Mouse (Mus musculus): Measurements from ENCODE around the gene Fgfr2. TPM values are rescaled to one million over a fixed set of nuclear protein-coding genes. Genes with fewer than 3 reads are reported as not detected.
A peak's percentile ranks its signal among the peaks of the same experiment; 100 is the strongest.
"Not testable (repeated sequence)": the region's sequence is repeated elsewhere in the genome, so short reads cannot be mapped to it uniquely, and the experiment has no call there.

Gene Fgfr2
- polyA plus RNA-seq, 1 experiment, result 59.9 TPM

- no peak overlapping the region for H3K4me3 ChIP-seq (ENCODE audit: insufficient read depth, low read length)
- no peak for TF ChIP-seq CTCF (IDR thresholded peaks at IDR 0.05; ENCODE audit: borderline replicate concordance, insufficient read depth, low read length)
- TF ChIP-seq POLR2A (IDR thresholded peaks at IDR 0.05; ENCODE audit: low read depth, low read length), result no peak
- H3K27ac ChIP-seq (ENCODE audit: insufficient read depth, low read length), result no peak overlapping the region
- no peaks in the 10 kb centered on the region for H3K4me1 ChIP-seq (ENCODE audit: control insufficient read depth, insufficient read depth, low read length)
These were observed 2612.9 kb downstream of the Fgfr2 start for GRCm38 (mm10) chr7:130510243-130510642.

GRCm38 (mm10) chr7:130503006-130503405, 2620.1 kb downstream of the Fgfr2 start:
- Histone ChIP-seq H3K4me3 (ENCODE audit: insufficient read depth, low read length) (no peak overlapping the region), H3K27ac (ENCODE audit: insufficient read depth, low read length) (no peak overlapping the region), H3K4me1 (ENCODE audit: control insufficient read depth, insufficient read depth, low read length) (no peaks in the 10 kb centered on the region)
- TF ChIP-seq CTCF (IDR thresholded peaks at IDR 0.05; ENCODE audit: borderline replicate concordance, insufficient read depth, low read length) (no peak), POLR2A (IDR thresholded peaks at IDR 0.05; ENCODE audit: low read depth, low read length) (no peak)

GRCm38 (mm10) chr7:130501499-130501898, 2621.7 kb downstream of the Fgfr2 start:
- no peak for TF ChIP-seq POLR2A (IDR thresholded peaks at IDR 0.05; ENCODE audit: low read depth, low read length)
- TF ChIP-seq CTCF (IDR thresholded peaks at IDR 0.05; ENCODE audit: borderline replicate concordance, insufficient read depth, low read length), result no peak
- H3K4me1 ChIP-seq (ENCODE audit: control insufficient read depth, insufficient read depth, low read length), result no peaks in the 10 kb centered on the region
- H3K27ac ChIP-seq (ENCODE audit: insufficient read depth, low read length), result no peak overlapping the region
- no peak overlapping the region for H3K4me3 ChIP-seq (ENCODE audit: insufficient read depth, low read length)

- TF ChIP-seq POLR2A (IDR thresholded peaks at IDR 0.05; ENCODE audit: low read depth, low read length) (no peak), CTCF (IDR thresholded peaks at IDR 0.05; ENCODE audit: borderline replicate concordance, insufficient read depth, low read length) (no peak)
- Histone ChIP-seq H3K4me3 (ENCODE audit: insufficient read depth, low read length) (no peak overlapping the region), H3K4me1 (ENCODE audit: control insufficient read depth, insufficient read depth, low read length) (peaks cover 15% of the 10 kb centered on the region), H3K27ac (ENCODE audit: insufficient read depth, low read length) (peak overlapping the region; percentile 91)
These were observed 2629.8 kb downstream of the Fgfr2 start for GRCm38 (mm10) chr7:130493346-130493745.

- TF ChIP-seq CTCF (IDR thresholded peaks at IDR 0.05; ENCODE audit: borderline replicate concordance, insufficient read depth, low read length) (no peak), POLR2A (IDR thresholded peaks at IDR 0.05; ENCODE audit: low read depth, low read length) (no peak)
- Histone ChIP-seq H3K4me1 (ENCODE audit: control insufficient read depth, insufficient read depth, low read length) (peaks cover 15% of the 10 kb centered on the region), H3K4me3 (ENCODE audit: insufficient read depth, low read length) (no peak overlapping the region), H3K27ac (ENCODE audit: insufficient read depth, low read length) (peak overlapping the region; percentile 91)
These were observed 2631.1 kb downstream of the Fgfr2 start for GRCm38 (mm10) chr7:130492026-130492425.

- not testable (repeated sequence) for H3K27ac ChIP-seq (ENCODE audit: insufficient read depth, low read length); H3K4me3 ChIP-seq (ENCODE audit: insufficient read depth, low read length); H3K4me1 ChIP-seq (ENCODE audit: control insufficient read depth, insufficient read depth, low read length)
These were observed 2644.1 kb downstream of the Fgfr2 start for GRCm38 (mm10) chr7:130479003-130479402.

GRCm38 (mm10) chr7:130475970-130476369, 2647.2 kb downstream of the Fgfr2 start:
- no peak overlapping the region for H3K4me3 ChIP-seq (ENCODE audit: insufficient read depth, low read length)
- H3K27ac ChIP-seq (ENCODE audit: insufficient read depth, low read length), result no peak overlapping the region
- TF ChIP-seq CTCF (IDR thresholded peaks at IDR 0.05; ENCODE audit: borderline replicate concordance, insufficient read depth, low read length), result peak; percentile 84
- TF ChIP-seq POLR2A (IDR thresholded peaks at IDR 0.05; ENCODE audit: low read depth, low read length), result no peak
- no peaks in the 10 kb centered on the region for H3K4me1 ChIP-seq (ENCODE audit: control insufficient read depth, insufficient read depth, low read length)

- TF ChIP-seq POLR2A (IDR thresholded peaks at IDR 0.05; ENCODE audit: low read depth, low read length) (no peak), CTCF (IDR thresholded peaks at IDR 0.05; ENCODE audit: borderline replicate concordance, insufficient read depth, low read length) (no peak)
These were observed 2649.3 kb downstream of the Fgfr2 start for GRCm38 (mm10) chr7:130473881-130474280.

GRCm38 (mm10) chr7:130472683-130473082, 2650.5 kb downstream of the Fgfr2 start:
- no peaks in the 10 kb centered on the region for H3K4me1 ChIP-seq (ENCODE audit: control insufficient read depth, insufficient read depth, low read length)
- no peak overlapping the region for H3K4me3 ChIP-seq (ENCODE audit: insufficient read depth, low read length)
- TF ChIP-seq POLR2A (IDR thresholded peaks at IDR 0.05; ENCODE audit: low read depth, low read length), result no peak
- TF ChIP-seq CTCF (IDR thresholded peaks at IDR 0.05; ENCODE audit: borderline replicate concordance, insufficient read depth, low read length), result no peak
- H3K27ac ChIP-seq (ENCODE audit: insufficient read depth, low read length), result no peak overlapping the region

More at GRCm38 (mm10) chr7:130473881-130474280, 2649.3 kb downstream of the Fgfr2 start:
- no peak overlapping the region for H3K27ac ChIP-seq (ENCODE audit: insufficient read depth, low read length)
- no peak overlapping the region for H3K4me3 ChIP-seq (ENCODE audit: insufficient read depth, low read length)
- H3K4me1 ChIP-seq (ENCODE audit: control insufficient read depth, insufficient read depth, low read length), result no peaks in the 10 kb centered on the region

- H3K4me3 ChIP-seq (ENCODE audit: insufficient read depth, low read length), result no peak overlapping the region
- H3K27ac ChIP-seq (ENCODE audit: insufficient read depth, low read length), result no peak overlapping the region
- TF ChIP-seq CTCF (IDR thresholded peaks at IDR 0.05; ENCODE audit: borderline replicate concordance, insufficient read depth, low read length), result no peak
- no peak for TF ChIP-seq POLR2A (IDR thresholded peaks at IDR 0.05; ENCODE audit: low read depth, low read length)
- H3K4me1 ChIP-seq (ENCODE audit: control insufficient read depth, insufficient read depth, low read length), result no peaks in the 10 kb centered on the region
These were observed 2652.1 kb downstream of the Fgfr2 start for GRCm38 (mm10) chr7:130471045-130471444.
